ENCODE assay signal across 8 mouse cellular contexts in the genomic region with DNA sequence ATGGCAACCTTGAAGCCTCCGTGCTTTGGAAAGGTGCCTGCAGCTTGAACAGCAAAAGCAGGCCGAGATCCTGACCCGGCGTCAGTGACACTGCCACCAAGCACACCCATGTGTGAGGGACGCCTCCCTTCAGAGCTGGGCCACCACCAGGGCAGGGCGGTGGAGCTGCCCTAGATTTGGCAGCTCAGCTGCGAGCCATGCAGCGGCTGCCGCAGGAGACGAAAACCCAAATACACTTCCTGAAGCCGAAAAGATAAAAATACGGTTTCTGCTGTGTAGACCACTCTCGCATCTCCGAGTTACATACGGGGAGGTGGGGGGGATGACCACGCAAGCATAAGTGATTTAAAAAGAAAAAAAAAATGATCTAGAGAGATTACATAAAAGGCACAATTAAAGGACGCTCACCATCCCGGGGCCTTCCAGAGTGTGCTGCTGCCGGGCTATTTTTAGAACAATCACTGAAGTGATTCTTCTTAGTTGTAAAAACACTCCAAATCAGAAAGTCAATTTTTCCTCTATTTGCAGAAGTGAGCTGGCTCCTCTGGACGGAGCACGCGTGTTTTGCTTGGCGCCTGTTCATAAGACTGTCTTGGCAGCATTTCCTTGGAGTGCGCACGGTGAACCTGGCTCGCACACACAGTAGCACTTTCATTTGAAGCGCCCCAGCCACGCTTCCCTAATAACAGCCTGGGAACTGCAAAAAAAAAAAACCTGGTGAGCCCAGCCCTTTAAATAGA.
A peak's percentile ranks its signal among the peaks of the same experiment; 100 is the strongest.
DNase-seq lines count a peak whose midpoint lies in the region.

No protein-coding gene starts in this region.

- DNase-seq in adrenal gland, adult (ENCODE audit: inconsistent age in 2 of 2, low spot score in 1 of 2): peak; percentile 67 to 82
- DNase-seq in adrenal gland, postnatal 4 days (ENCODE audit: low spot score in 2 of 2): no peak
- DNase-seq in cerebellum, adult 9-11 months: peak; percentile 55
- DNase-seq in gastrocnemius, postnatal 14 days: peak; percentile 44
- peak; percentile 78 for DNase-seq in induced T-regulatory cell, adult 2 months (ENCODE audit: low read depth)
- peak; percentile 63 to 77 for DNase-seq in left cerebral cortex, postnatal 10 days (ENCODE audit: extremely low spot score in 1 of 2, low spot score in 2 of 2)
- DNase-seq in naive thymus-derived CD4-positive, alpha-beta T cell, adult 2 months (ENCODE audit: low read depth): peak; percentile 75
- peak; percentile 35 for DNase-seq in urinary bladder, postnatal 25 days (ENCODE audit: low spot score)

- intact Hi-C loops in gastrocnemius, postnatal 14 days (cut with DNase I; ENCODE audit: low total_unique reads): no loop called here
- intact Hi-C loops in left cerebral cortex, postnatal 10 days (cut with DNase I): no loop called here

Comparison
In these comparisons a context has a peak if more than half of its experiments do, and no peak if none do; other contexts are left out.
1. DNase-seq: peak in adrenal gland, adult (2 of 2), cerebellum, adult 9-11 months (single experiment), gastrocnemius, postnatal 14 days (single experiment), induced T-regulatory cell, adult 2 months (single experiment), left cerebral cortex, postnatal 10 days (2 of 2), naive thymus-derived CD4-positive, alpha-beta T cell, adult 2 months (single experiment) and urinary bladder, postnatal 25 days (single experiment); none in adrenal gland, postnatal 4 days (0 of 2).